Mouse (Mus musculus) MEL (cell line): ENCODE data around the gene Tspan13. TPM values are rescaled to one million over a fixed set of nuclear protein-coding genes. Genes with fewer than 3 reads are reported as not detected.
A peak's percentile ranks its signal among the peaks of the same experiment; 100 is the strongest.

Experiments
- DNase-seq: peaks from one replicate; pipeline ENCODE4 v3.0.0; 2011; ENCODE audit warnings: low read depth, low spot score
- H3K27ac ChIP-seq: 2 replicates; pipeline ENCODE4 v1.5.1; 2012; ENCODE audit warnings: low read depth, mild to moderate bottlenecking, control low read depth, low read length, moderate library complexity; ENCODE audit not compliant: control insufficient read depth
- H3K27me3 ChIP-seq, 2 experiments: fragments of 150-350 bp in 1 of 2; sonication (generic) in 1 of 2; 2 replicates each; pipeline ENCODE4 v1.6.1; 2012; ENCODE audit warnings: low read length in 2 of 2, mild to moderate bottlenecking in 2 of 2, improper control_type of control experiment in 1 of 2, moderate library complexity in 1 of 2; ENCODE audit not compliant: insufficient read depth in 2 of 2, control insufficient read depth in 1 of 2
- H3K36me3 ChIP-seq, 2 experiments: 2 replicates each; pipeline ENCODE4 v1.6.1; 2012 to 2014; ENCODE audit warnings: low read length in 2 of 2, improper control_type of control experiment in 1 of 2, inconsistent platforms in 1 of 2, mild to moderate bottlenecking in 1 of 2; ENCODE audit not compliant: insufficient read depth in 2 of 2, control insufficient read depth in 1 of 2
- H3K4me1 ChIP-seq, 2 experiments: fragments of 150-350 bp in 1 of 2; sonication (generic) in 1 of 2; 2 replicates each; pipeline ENCODE4 v1.6.1; 2012; ENCODE audit warnings: low read length in 2 of 2, improper control_type of control experiment in 1 of 2, mild to moderate bottlenecking in 1 of 2; ENCODE audit not compliant: insufficient read depth in 2 of 2, control insufficient read depth in 1 of 2
- H3K4me3 ChIP-seq, 2 experiments: fragments of 150-350 bp in 1 of 2; sonication (generic) in 1 of 2; 2 replicates each; pipeline ENCODE4 v1.5.1; 2012; ENCODE audit warnings: low read depth in 2 of 2, low read length in 2 of 2, mild to moderate bottlenecking in 2 of 2, moderate library complexity in 2 of 2, control low read depth in 1 of 2, improper control_type of control experiment in 1 of 2; ENCODE audit not compliant: control insufficient read depth in 1 of 2, insufficient read depth in 1 of 2
- H3K79me2 ChIP-seq: 2 replicates; pipeline ENCODE4 v1.6.1; 2012; ENCODE audit warnings: mild to moderate bottlenecking, low read length, moderate library complexity; ENCODE audit not compliant: control insufficient read depth, poor library complexity, insufficient read depth
- H3K9ac ChIP-seq: 2 replicates; pipeline ENCODE4 v1.6.1; 2012; ENCODE audit warnings: low read depth, mild to moderate bottlenecking, control low read depth, low read length, moderate library complexity; ENCODE audit not compliant: control insufficient read depth, poor library complexity, severe bottlenecking
- H3K9me3 ChIP-seq: fragments of 150-350 bp; sonication (generic); replicated peaks from 2 replicates; pipeline ENCODE4 v1.6.1; 2012; ENCODE audit warnings: mild to moderate bottlenecking, low read length, improper control_type of control experiment, moderate library complexity; ENCODE audit not compliant: insufficient read depth
- CHD1 ChIP-seq: IDR thresholded peaks from 2 replicates; pipeline ENCODE4 v1.6.1; 2012; ENCODE audit warnings: low read depth, mild to moderate bottlenecking, inconsistent platforms, low read length, improper control_type of control experiment
- E2F4 ChIP-seq: IDR thresholded peaks from 2 replicates; pipeline ENCODE4 v1.6.1; 2011; ENCODE audit warnings: low read depth, low read length, improper control_type of control experiment, borderline replicate concordance
- EP300 ChIP-seq, 2 experiments: IDR thresholded peaks; 2 replicates each; pipeline ENCODE4 v1.6.1; 2011; ENCODE audit warnings: improper control_type of control experiment in 2 of 2, low read length in 2 of 2, low read depth in 1 of 2, mild to moderate bottlenecking in 1 of 2
- GATA1 ChIP-seq: IDR thresholded peaks from 2 replicates; pipeline ENCODE4 v1.6.1; 2011; ENCODE audit warnings: low read depth, low read length, improper control_type of control experiment
- HCFC1 ChIP-seq: IDR thresholded peaks from 2 replicates; pipeline ENCODE4 v1.6.1; 2012; ENCODE audit warnings: low read depth, mild to moderate bottlenecking, inconsistent platforms, low read length, improper control_type of control experiment, moderate library complexity
- JUND ChIP-seq: IDR thresholded peaks from 2 replicates; pipeline ENCODE4 v1.6.1; 2011; ENCODE audit warnings: low read depth, mild to moderate bottlenecking, improper control_type of control experiment, low read length
- KAT2A ChIP-seq: conservative IDR thresholded peaks from 2 replicates; pipeline ENCODE4 v1.6.1; 2012; ENCODE audit warnings: low read depth, low read length, improper control_type of control experiment, inconsistent platforms
- MAFK ChIP-seq: IDR thresholded peaks from 2 replicates; pipeline ENCODE4 v1.6.1; 2011; ENCODE audit warnings: low read depth, mild to moderate bottlenecking, low read length, improper control_type of control experiment, borderline replicate concordance
- MAX ChIP-seq: IDR thresholded peaks from 2 replicates; pipeline ENCODE4 v1.6.1; 2011; ENCODE audit warnings: low read length, improper control_type of control experiment
- MEF2A ChIP-seq: IDR thresholded peaks from 2 replicates; pipeline ENCODE4 v1.6.1; 2014; ENCODE audit warnings: low read depth, mild to moderate bottlenecking, inconsistent platforms, low read length, improper control_type of control experiment; ENCODE audit not compliant: poor library complexity, insufficient replicate concordance, severe bottlenecking; ENCODE audit errors: extremely low read depth
- MXI1 ChIP-seq: IDR thresholded peaks from 2 replicates; pipeline ENCODE4 v1.6.1; 2011; ENCODE audit warnings: mild to moderate bottlenecking, low read depth, low read length, improper control_type of control experiment
- MYB ChIP-seq: IDR thresholded peaks from 2 replicates; pipeline ENCODE4 v1.6.1; 2011; ENCODE audit warnings: mild to moderate bottlenecking, low read depth, low read length, improper control_type of control experiment
- MYC ChIP-seq: IDR thresholded peaks from 2 replicates; pipeline ENCODE4 v1.6.1; 2011; ENCODE audit warnings: low read depth, mild to moderate bottlenecking, low read length, improper control_type of control experiment, moderate library complexity
- NELFE ChIP-seq: IDR thresholded peaks from 2 replicates; pipeline ENCODE4 v1.6.1; 2011; ENCODE audit warnings: low read depth, low read length, improper control_type of control experiment
- NRF1 ChIP-seq: IDR thresholded peaks from 2 replicates; pipeline ENCODE4 v1.6.1; 2014; ENCODE audit warnings: low read depth, mild to moderate bottlenecking, inconsistent platforms, low read length, improper control_type of control experiment, moderate library complexity; ENCODE audit not compliant: poor library complexity, insufficient read depth, severe bottlenecking
- POLR2AphosphoS2 ChIP-seq: IDR thresholded peaks from 2 replicates; pipeline ENCODE4 v1.6.1; 2011; ENCODE audit warnings: low read length, improper control_type of control experiment
- RCOR1 ChIP-seq: IDR thresholded peaks from 2 replicates; pipeline ENCODE4 v1.6.1; 2012; ENCODE audit warnings: low read depth, mild to moderate bottlenecking, inconsistent platforms, low read length, improper control_type of control experiment
- SIN3A ChIP-seq: IDR thresholded peaks from 2 replicates; pipeline ENCODE4 v1.6.1; 2012; ENCODE audit warnings: low read length, improper control_type of control experiment, inconsistent platforms
- TCF12 ChIP-seq: IDR thresholded peaks from 2 replicates; pipeline ENCODE4 v1.6.1; 2014; ENCODE audit warnings: low read depth, mild to moderate bottlenecking, inconsistent platforms, low read length, improper control_type of control experiment, moderate library complexity
- ZKSCAN1 ChIP-seq: IDR thresholded peaks from 2 replicates; pipeline ENCODE4 v1.6.1; 2012; ENCODE audit warnings: low read depth, mild to moderate bottlenecking, inconsistent platforms, low read length, improper control_type of control experiment, moderate library complexity
- ZNF384 ChIP-seq: IDR thresholded peaks from 2 replicates; pipeline ENCODE4 v1.6.1; 2012; ENCODE audit warnings: low read depth, mild to moderate bottlenecking, inconsistent platforms, low read length, improper control_type of control experiment
- polyA plus RNA-seq, 2 experiments: library from polyadenylated mRNA; stranded (reverse) in 1 of 2; unstranded in 1 of 2; fragments of >175 nt in 1 of 2; fragments of >200 nt in 1 of 2; gene quantifications; 2 replicates each; pipeline versions ENCODE4 v1.2.1 to v1.2.4; 2012; ENCODE audit warnings: low replicate concordance in 2 of 2, low read depth in 1 of 2; ENCODE audit not compliant: insufficient read length in 2 of 2, insufficient read depth in 1 of 2, missing spikeins in 1 of 2
- total RNA-seq: library from RNA; depleted of rRNA; stranded (reverse); fragments of 300-350 nt; gene quantifications from 2 replicates; pipeline ENCODE4 v1.2.3, GENCODE M21; 2012

Tspan13 gene
- total and polyA plus RNA-seq, 3 experiments, result 23.0 to 37.5 TPM; not detected in 1

GRCm38 (mm10) chr12:36041281-36041589 lies 1.1 kb downstream of the Tspan13 start:
- H3K36me3 ChIP-seq, result peaks cover 0 to 11% of the 10 kb centered on the region in 2 experiments; a peak in 2 of 4 replicates
- TF ChIP-seq GATA1, result peak; percentile 36; the same call in 1 of the 2 replicates
- 0 out of 2 replicates have a peak, but pooled peaks have one; percentile 7 for TF ChIP-seq SIN3A
- TF ChIP-seq EP300 (IDR thresholded peaks at IDR 0.05; ENCODE audit: low read depth in 1 of 2, low read length in 2 of 2), result peak; percentile 18 to 57; a peak in 3 of 4 replicates
- no peak for TF ChIP-seq JUND
- TF ChIP-seq ZNF384, result peak; percentile 74
- TF ChIP-seq TCF12, result no peak
- TF ChIP-seq MYB, result peak; percentile 42; the same call in 1 of the 2 replicates
- TF ChIP-seq NELFE, result no peak
- H3K27ac ChIP-seq, result peak overlapping the region; percentile 17; the same call in 1 of the 2 replicates
- H3K4me1 ChIP-seq, result peaks cover 8 to 10% of the 10 kb centered on the region in 2 experiments
- peak; percentile 51 for DNase-seq
- H3K9ac ChIP-seq, result peak overlapping the region; percentile 80
- H3K27me3 ChIP-seq, result no peaks in the 10 kb centered on the region
- peaks cover 1% of the 10 kb centered on the region; the same call in 1 of the 2 replicates for H3K79me2 ChIP-seq
- H3K9me3 ChIP-seq, result no peaks in the 10 kb centered on the region
- H3K4me3 ChIP-seq, result peak overlapping the region; percentile 91 to 100

- Histone ChIP-seq H3K4me1 (peaks cover 7 to 8% of the 10 kb centered on the region in 2 experiments), H3K27me3 (no peaks in the 10 kb centered on the region), H3K79me2 (peaks cover 1% of the 10 kb centered on the region; the same call in 1 of the 2 replicates), H3K27ac (peak overlapping the region; percentile 17; the same call in 1 of the 2 replicates), H3K9ac (peak overlapping the region; percentile 37), H3K4me3 (peak overlapping the region; percentile 91 to 100), H3K36me3 (peaks cover 0 to 11% of the 10 kb centered on the region in 2 experiments; a peak in 2 of 4 replicates), H3K9me3 (no peaks in the 10 kb centered on the region)
- TF ChIP-seq JUND (no peak), SIN3A (peak; percentile 27; the same call in 1 of the 2 replicates)
- DNase-seq, result peak; percentile 23
These were observed 1.6 kb downstream of the Tspan13 start for GRCm38 (mm10) chr12:36040571-36041280.

GRCm38 (mm10) chr12:36039541-36040084 lies 2.7 kb downstream of the Tspan13 start:
- H3K4me1 ChIP-seq, result peaks cover 7 to 8% of the 10 kb centered on the region in 2 experiments

More at GRCm38 (mm10) chr12:36039541-36040084, 2.7 kb downstream of the Tspan13 start:
- Histone ChIP-seq H3K9ac (peak overlapping the region; percentile 48), H3K9me3 (no peaks in the 10 kb centered on the region), H3K27me3 (no peaks in the 10 kb centered on the region), H3K79me2 (peaks cover 1% of the 10 kb centered on the region; the same call in 1 of the 2 replicates), H3K4me3 (peak overlapping the region; percentile 53 to 56), H3K27ac (peak overlapping the region; percentile 63), H3K36me3 (peaks cover 0 to 11% of the 10 kb centered on the region in 2 experiments; a peak in 2 of 4 replicates)
- TF ChIP-seq EP300 (IDR thresholded peaks at IDR 0.05; ENCODE audit: low read depth in 1 of 2, low read length in 2 of 2), result peak in 1 of 2 experiments; percentile 5; a peak in 1 of 4 replicates
- no peak for TF ChIP-seq MEF2A
- TF ChIP-seq E2F4, result no peak
- 0 out of 2 replicates have a peak, but pooled peaks have one; percentile 66 for TF ChIP-seq CHD1
- TF ChIP-seq RCOR1, result no peak
- peak; percentile 71 for TF ChIP-seq MXI1
- no peak for TF ChIP-seq ZNF384
- TF ChIP-seq HCFC1, result no peak
- no peak for TF ChIP-seq MYC
- TF ChIP-seq SIN3A, result peak; percentile 87
- no peak for TF ChIP-seq ZKSCAN1
- TF ChIP-seq MYB, result no peak
- TF ChIP-seq MAFK, result no peak
- no peak for TF ChIP-seq POLR2AphosphoS2
- no peak for TF ChIP-seq JUND
- peak; percentile 61; the same call in 1 of the 2 replicates for TF ChIP-seq MAX
- TF ChIP-seq KAT2A, result no peak
- no peak for TF ChIP-seq NRF1
- peak; percentile 88 for DNase-seq
